Mouse (Mus musculus): ENCODE measurements around the gene Sarm1. TPM values are rescaled to one million over a fixed set of nuclear protein-coding genes. Genes with fewer than 3 reads are reported as not detected.

Sarm1 gene
- polyA plus RNA-seq, 1 experiment from 2014 or later: 0.31 TPM

GRCm38 (mm10) chr11:78512025-78512957 is 14.7 kb upstream of the Sarm1 start, which contains the start of the genes Tmem199 and Poldip2:
Tmem199 (minus strand) TSS chr11:78512172.
Poldip2 (plus strand) TSS chr11:78512193.
- DNase-seq (ENCODE audit: low spot score): peak; percentile 94

GRCm38 (mm10) chr11:78509148-78509547 is 11.6 kb upstream of the Sarm1 start:
- DNase-seq (ENCODE audit: low spot score): peak; percentile 27

DNA sequence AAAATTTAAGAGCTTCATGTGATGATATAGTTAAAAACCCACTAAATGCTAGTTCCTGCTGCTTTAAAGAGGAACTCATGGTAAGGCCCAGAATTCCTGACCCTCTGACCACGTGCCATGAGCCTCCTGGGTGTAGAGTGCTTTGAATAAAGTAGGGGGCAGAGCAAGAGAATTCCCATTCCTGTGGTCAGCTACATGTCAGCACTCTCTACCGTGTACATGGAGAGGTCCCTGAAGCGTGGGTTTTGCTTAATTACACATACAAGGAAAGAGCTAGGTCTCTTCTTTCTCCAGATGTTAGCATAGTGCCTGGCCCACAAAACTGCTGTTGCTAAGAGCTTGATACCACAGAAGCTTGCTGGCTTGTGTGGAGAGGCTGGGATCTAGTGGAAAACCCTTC is 7.9 kb upstream of the Sarm1 start:
- DNase-seq (ENCODE audit: low spot score): no peak

- DNase-seq (ENCODE audit: low spot score): no peak
Measured at GRCm38 (mm10) chr11:78502909-78503650, 5.5 kb upstream of the Sarm1 start, which contains the start of gene Sebox. Sebox (plus strand) TSS chr11:78503447.

GRCm38 (mm10) chr11:78501529-78501928 is 4.0 kb upstream of the Sarm1 start:
- no peak for DNase-seq (ENCODE audit: low spot score)

DNA sequence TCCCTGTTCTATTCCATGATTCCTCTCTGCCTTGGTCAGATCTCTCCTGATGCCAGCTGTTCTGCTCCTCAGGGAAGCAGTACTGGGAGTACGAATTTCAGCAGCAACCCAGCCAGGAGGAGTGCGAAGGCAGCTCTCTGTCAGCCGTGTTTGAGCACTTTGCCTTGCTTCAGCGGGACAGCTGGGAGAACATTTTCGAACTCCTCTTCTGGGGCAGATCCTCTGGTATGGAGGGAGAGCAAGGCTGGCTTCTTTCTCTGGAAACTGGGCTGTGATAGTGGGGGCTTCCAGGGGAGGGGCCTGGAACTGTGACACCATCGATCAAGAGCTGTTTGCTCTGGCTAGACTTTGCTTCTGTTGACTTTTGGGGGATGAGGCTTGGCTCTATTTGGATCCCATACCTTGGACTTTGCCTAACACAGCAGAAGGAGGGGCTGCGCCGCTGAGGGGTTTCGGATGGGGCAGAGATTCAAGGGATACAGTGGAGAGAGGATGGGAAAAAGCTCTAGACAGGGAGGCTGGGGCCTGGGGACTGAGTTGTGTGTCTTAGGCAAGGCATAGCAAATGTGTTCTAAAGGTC is 3.2 kb upstream of the Sarm1 start:
- DNase-seq (ENCODE audit: low spot score): no peak

- DNase-seq (ENCODE audit: low spot score): no peak
Measured at GRCm38 (mm10) chr11:78499543-78499942, 2.0 kb upstream of the Sarm1 start.

- DNase-seq (ENCODE audit: low spot score): no peak
Measured at GRCm38 (mm10) chr11:78499004-78499403, 1.4 kb upstream of the Sarm1 start, which contains the start of gene Vtn. Vtn (plus strand) TSS chr11:78499091.

- peak; percentile 20 for DNase-seq (ENCODE audit: low spot score)
Measured at GRCm38 (mm10) chr11:78497071-78497541, 448 bp downstream of the Sarm1 start.

DNA sequence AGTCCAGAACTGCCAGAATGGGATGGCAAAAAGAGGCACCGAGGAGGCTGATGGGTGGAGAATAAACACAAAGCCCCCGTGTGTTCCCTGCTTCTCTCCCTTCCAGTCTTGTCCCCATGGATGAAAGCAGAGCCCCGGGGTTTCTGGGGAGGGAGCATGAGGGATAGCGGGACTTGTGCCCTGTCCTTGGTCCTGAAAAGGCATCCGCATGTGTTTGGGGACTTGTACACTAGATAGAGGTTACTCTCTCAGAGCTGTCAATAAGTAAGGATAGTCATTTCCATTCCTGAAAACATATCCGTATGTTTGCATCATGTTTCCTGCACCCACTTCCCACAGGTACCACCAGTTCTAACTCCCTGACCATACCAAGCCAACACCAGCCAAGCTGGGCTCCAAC is 1.6 kb downstream of the Sarm1 start:
- DNase-seq (ENCODE audit: low spot score): peak; percentile 44

DNA sequence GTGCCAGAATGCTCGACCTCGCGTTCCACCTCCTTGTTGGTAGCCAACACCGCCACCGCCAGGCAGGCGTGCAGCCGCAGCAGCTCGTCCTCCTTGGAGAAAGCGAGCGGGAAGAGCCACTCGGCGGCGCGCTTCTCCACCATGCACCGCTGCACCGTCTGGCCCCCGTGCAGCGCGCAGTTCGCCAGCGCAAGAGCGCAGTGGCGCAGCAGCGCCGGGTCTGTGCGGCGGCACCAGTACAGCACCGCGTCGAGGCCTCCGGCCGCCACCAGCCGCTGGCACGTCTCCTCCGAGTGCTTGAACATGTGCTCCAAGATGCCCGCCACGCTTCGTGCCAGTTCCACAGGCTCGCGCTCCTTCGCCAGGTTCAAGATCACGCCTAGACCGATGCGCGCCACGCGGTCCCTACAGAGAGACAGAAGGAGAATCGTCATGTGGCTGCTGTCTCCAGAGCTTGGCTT is 6.7 kb downstream of the Sarm1 start:
- peak; percentile 18 for DNase-seq (ENCODE audit: low spot score)

- DNase-seq (ENCODE audit: low spot score): peak; percentile 59
Measured at GRCm38 (mm10) chr11:78488168-78488567, 9.4 kb downstream of the Sarm1 start.

- no peak for DNase-seq (ENCODE audit: low spot score)
Measured at GRCm38 (mm10) chr11:78483639-78484038, 13.9 kb downstream of the Sarm1 start.

DNA sequence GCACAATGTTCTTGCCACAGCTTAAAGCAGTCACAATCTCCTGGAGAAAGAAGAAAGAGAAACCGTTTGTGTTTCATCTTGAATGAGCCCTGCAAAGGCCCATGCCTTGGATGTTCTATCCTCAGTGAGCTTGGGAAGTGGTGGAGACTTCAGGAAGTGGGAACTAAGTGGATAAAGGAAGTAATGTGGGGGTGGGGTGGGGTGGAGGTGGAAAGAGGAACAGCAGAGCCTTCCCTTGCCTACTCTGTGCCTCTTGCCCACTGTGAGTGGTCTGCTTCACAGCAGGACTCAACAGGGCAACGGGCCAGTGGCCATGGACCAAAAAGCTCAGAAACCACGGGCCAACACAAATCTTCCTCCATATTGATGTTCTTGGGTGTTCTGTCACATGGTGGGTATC is 22.3 kb downstream of the Sarm1 start:
- no peak for DNase-seq (ENCODE audit: low spot score)

- DNase-seq (ENCODE audit: low spot score): no peak
Measured at GRCm38 (mm10) chr11:78471326-78472103, 26.0 kb downstream of the Sarm1 start.

DNA sequence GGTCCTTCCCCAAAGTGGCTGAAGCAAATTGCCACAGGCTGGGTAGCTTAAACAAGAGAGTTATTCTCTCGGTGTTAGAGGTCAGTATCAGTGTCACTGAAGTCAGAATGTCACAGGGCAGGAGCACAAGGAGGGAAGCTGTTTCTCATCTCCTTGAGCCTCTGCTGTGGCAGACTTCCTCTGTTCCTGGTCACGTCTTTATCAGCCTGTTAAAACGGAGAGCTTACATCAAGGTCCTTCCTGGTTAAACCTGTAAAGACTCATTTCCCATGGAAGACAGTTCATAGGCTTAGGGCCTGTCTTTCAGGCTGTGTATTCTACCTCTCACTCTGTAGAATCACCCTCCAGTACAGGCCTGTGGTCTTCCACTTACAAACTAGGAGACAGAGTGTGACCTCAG is 29.6 kb downstream of the Sarm1 start:
- no peak for DNase-seq (ENCODE audit: low spot score)

DNA sequence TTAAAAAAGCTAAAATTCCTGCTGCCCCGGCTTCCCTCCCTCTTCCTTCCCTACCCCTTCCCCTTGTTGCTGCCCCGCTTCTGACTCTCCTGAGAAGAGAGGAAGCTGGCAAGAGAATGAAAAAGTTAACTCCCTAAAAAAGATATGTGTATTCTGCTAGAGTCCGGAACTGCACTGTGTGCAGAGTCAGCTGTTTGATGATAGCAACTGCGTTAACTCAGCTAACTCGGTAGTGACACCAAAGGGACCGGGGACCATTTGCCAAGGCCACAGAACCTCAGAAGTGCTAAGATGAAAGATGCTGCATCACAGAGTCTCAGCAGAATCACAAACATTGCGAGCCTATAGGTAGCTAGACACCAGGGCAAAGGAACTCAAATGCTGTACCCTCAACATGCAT is 30.0 kb downstream of the Sarm1 start:
- DNase-seq (ENCODE audit: low spot score): no peak

- no peak for DNase-seq (ENCODE audit: low spot score)
Measured at GRCm38 (mm10) chr11:78466242-78466912, 31.2 kb downstream of the Sarm1 start.

DNA sequence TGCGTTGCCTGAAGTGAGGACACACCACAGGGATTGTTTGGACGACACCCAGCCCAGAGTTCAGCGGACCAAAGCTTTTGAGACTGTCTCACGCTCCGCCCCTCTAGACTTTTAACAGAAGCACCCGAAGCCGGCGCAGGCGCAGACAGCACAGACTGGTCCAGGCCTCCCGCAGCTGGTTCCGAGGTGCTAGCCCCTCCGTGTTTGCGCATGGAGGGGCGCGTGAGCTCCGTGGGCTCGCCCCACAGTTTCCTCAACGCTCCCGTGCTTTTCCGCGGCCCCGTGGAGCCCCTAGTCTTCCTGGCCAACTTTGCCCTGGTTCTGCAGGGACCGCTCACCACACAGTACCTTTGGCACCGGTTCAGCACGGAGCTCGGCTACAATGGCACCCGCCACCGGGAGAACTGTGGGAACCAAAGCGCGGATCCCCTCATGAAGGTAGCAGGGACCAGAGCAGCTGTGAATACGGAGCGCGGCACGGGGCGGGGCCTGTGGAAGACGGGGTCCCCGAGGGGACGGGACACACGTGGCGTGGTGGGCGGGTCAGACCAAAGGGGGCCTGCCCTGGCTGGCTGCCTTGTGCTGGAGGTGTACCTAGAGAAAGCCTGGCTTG is 31.9 kb downstream of the Sarm1 start, which contains the start of gene Slc46a1:
Slc46a1 (plus strand) TSS at position 130 of the 613 bp plus-strand sequence.
- peak; percentile 66 for DNase-seq (ENCODE audit: low spot score)

All from thymus, postnatal 0 days (tissue).